Mouse (Mus musculus) testis, adult 2 months (tissue): ENCODE measurements around the gene Srp14. TPM values are rescaled to one million over a fixed set of nuclear protein-coding genes. Genes with fewer than 3 reads are reported as not detected.

Experiments
- H3K27ac ChIP-seq: fragments of 200-500 bp; 2 replicates; pipeline ENCODE4 v1.5.1; 2012; ENCODE audit warnings: low read depth, low read length; ENCODE audit not compliant: control insufficient read depth, insufficient read depth
- H3K27me3 ChIP-seq: fragments of 200-500 bp; 2 replicates; pipeline ENCODE4 v1.6.1; 2012; ENCODE audit warnings: mild to moderate bottlenecking, low read length, moderate library complexity; ENCODE audit not compliant: control insufficient read depth, insufficient read depth
- H3K36me3 ChIP-seq: fragments of 200-500 bp; 2 replicates; pipeline ENCODE4 v1.6.1; 2012; ENCODE audit warnings: mild to moderate bottlenecking, low read length; ENCODE audit not compliant: control insufficient read depth, insufficient read depth
- H3K4me1 ChIP-seq: fragments of 200-500 bp; 2 replicates; pipeline ENCODE4 v1.6.1; 2012; ENCODE audit warnings: low read length; ENCODE audit not compliant: control insufficient read depth, insufficient read depth
- H3K4me3 ChIP-seq: fragments of 200-500 bp; 2 replicates; pipeline ENCODE4 v1.5.1; 2012; ENCODE audit warnings: low read depth, mild to moderate bottlenecking, low read length, moderate library complexity, mixed read lengths; ENCODE audit not compliant: control insufficient read depth
- CTCF ChIP-seq: fragments of 200-500 bp; IDR thresholded peaks from 2 replicates; pipeline ENCODE4 v1.5.1; 2012; ENCODE audit warnings: low read depth, mild to moderate bottlenecking, inconsistent platforms, low read length, moderate library complexity; ENCODE audit not compliant: control insufficient read depth, insufficient read depth, insufficient replicate concordance
- POLR2A ChIP-seq: fragments of 200-500 bp; IDR thresholded peaks from 2 replicates; pipeline ENCODE4 v1.6.1; 2012; ENCODE audit warnings: low read depth, mild to moderate bottlenecking, inconsistent platforms, low read length, moderate library complexity; ENCODE audit not compliant: control insufficient read depth
- polyA plus RNA-seq: library from polyadenylated mRNA; depleted of rRNA; stranded (reverse); fragments of >200 nt; gene quantifications from 2 replicates; pipeline ENCODE4 v1.2.3, GENCODE M21; 2012

The Srp14 gene
- polyA plus RNA-seq, 1 experiment, result 159 TPM

DNA sequence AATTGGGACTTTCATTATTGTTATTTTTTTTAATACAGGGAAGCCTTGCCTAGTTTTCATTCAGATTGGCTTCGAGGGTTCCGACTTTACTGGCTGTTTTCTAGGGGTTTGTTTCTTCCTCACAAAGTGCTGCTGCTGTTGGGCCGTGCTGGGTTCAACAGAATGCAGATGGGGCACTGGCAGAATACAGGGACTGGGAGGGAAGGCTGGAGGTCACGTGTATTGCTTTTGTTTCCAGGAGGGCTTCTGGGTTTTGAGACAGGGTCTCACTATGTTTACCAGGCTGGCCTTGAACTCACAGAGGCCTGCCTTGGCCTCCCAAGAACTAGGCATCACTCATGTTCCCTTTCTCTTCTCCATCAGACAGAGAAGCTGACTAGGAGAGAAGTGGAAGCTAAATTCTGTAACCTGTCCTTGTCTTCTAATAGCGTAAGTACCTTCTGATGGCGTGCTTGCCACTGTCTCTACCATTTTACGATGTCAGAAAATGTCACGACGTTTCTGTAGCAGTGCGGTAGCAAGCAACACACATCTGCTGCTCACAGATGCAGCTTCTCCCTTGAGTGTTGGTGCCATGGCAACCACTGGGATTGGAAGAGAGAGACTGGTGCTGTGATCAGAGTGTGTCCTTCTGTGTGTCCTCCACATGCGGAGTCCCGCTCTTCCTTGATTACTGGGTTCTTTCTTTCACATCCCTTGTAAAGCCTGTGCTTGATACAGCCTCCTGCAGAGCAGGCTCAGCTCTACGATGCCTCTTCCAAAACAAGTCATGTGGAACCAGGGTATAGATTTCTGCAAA is 21.8 kb downstream of the Srp14 start:
- peaks cover 1% of the 10 kb centered on the region; the same call in 1 of the 2 replicates for H3K36me3 ChIP-seq

DNA sequence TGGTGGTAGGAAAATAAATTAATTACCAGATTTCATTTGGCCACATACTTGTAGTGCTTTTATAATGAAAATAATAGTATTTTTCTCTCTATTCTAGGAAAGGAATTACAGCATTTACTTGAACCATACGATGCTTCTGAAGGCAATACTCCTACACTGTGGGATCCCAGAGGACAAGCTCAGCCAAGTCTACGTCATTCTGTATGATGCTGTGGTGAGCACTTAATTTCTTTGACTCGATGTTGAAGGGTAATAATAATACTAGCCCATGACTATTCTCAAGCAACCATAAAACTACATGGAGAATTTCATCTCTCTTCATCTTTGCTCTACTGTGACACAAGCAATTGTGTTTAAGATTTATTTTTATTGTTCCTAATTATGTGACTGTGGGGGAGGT is 22.5 kb downstream of the Srp14 start:
- TF ChIP-seq POLR2A, result no peak
- no peak for TF ChIP-seq CTCF
- Histone ChIP-seq H3K4me1 (no peaks in the 10 kb centered on the region), H3K36me3 (no peaks in the 10 kb centered on the region), H3K27ac (no peak overlapping the region), H3K4me3 (no peak overlapping the region), H3K27me3 (no peaks in the 10 kb centered on the region)

More for the DNA sequence above, 21.8 kb downstream of the Srp14 start:
- H3K4me1 ChIP-seq, result no peaks in the 10 kb centered on the region
- TF ChIP-seq CTCF (no peak), POLR2A (no peak)
- no peaks in the 10 kb centered on the region for H3K27me3 ChIP-seq
- H3K4me3 ChIP-seq, result no peak overlapping the region
- H3K27ac ChIP-seq, result no peak overlapping the region

DNA sequence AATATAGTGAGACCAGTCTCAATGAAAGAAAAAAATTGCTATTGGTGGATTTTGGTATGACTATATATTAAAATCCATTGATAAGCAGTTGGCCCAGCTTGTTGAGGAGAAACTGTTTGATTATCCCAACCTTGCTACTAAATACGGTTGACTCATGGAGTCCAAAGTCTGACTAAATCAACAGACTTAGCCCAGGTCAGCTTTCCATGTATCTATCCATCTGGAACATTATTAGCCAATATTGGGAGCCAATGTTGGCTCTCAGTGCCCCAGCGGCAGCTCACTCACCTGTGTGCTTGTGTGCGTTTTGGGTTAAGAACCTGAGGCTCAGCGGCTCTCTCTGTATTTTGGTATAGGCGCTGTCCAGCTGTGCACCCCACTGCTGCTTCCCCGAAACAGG is 28.5 kb downstream of the Srp14 start:
- H3K27me3 ChIP-seq, result no peaks in the 10 kb centered on the region
- TF ChIP-seq POLR2A, result no peak
- no peak for TF ChIP-seq CTCF
- no peak overlapping the region for H3K4me3 ChIP-seq
- no peaks in the 10 kb centered on the region for H3K36me3 ChIP-seq
- no peak overlapping the region for H3K27ac ChIP-seq
- no peaks in the 10 kb centered on the region for H3K4me1 ChIP-seq

- no peak overlapping the region for H3K4me3 ChIP-seq
- H3K27me3 ChIP-seq, result no peaks in the 10 kb centered on the region
- H3K4me1 ChIP-seq, result no peaks in the 10 kb centered on the region
- no peak overlapping the region for H3K27ac ChIP-seq
- no peaks in the 10 kb centered on the region for H3K36me3 ChIP-seq
- TF ChIP-seq CTCF (no peak), POLR2A (no peak)
Measured at GRCm38 (mm10) chr2:118448181-118448580, 31.3 kb downstream of the Srp14 start.

DNA sequence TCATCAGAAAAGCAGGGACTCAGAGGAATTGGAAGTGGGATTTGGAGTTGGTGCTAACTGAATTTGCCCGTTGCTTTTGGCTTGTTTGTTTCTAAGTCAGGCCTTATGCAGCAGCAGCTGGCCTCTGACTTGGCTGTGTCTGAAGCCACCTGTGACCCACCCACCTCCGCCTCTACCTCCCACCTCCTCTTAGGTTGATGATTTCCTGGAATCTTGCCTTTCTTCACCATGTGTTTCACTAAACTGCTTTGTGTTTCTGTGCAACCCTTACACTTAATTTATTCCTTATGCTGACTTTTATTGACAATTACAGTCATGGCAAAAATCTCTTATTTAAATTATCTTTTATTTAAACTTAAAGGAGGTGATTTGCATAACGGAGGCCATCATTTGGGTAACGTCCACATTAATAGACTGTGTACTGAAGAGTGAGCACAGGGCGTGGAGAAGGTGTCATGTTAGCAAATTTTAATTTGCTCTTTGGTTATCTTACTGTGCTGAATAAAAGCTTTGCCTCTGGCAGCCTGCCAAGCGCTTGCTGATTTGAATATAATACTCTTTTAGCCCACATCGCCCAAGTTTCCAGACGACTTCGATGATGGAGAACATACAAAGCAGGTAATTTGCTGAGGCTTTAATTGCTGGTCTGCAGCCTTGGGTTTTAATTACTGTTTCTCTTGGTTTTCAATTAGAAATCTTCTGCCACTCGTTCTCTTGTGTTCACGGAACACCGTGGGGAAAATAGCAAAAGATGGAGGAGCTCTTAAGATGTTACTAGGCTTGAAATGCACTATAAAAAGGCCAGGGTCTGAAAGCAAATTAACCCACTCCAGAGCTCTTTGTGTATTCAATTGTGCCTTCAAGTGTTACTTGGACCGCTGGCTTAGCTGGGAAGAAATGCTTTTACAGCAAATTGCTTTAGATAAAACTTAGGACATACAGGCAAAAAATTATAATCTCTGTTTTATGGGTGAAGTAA is 33.5 kb downstream of the Srp14 start:
- no peaks in the 10 kb centered on the region for H3K27me3 ChIP-seq
- no peak for TF ChIP-seq CTCF
- TF ChIP-seq POLR2A, result no peak
- H3K4me1 ChIP-seq, result no peaks in the 10 kb centered on the region
- no peak overlapping the region for H3K27ac ChIP-seq
- no peak overlapping the region for H3K4me3 ChIP-seq
- H3K36me3 ChIP-seq, result no peaks in the 10 kb centered on the region

DNA sequence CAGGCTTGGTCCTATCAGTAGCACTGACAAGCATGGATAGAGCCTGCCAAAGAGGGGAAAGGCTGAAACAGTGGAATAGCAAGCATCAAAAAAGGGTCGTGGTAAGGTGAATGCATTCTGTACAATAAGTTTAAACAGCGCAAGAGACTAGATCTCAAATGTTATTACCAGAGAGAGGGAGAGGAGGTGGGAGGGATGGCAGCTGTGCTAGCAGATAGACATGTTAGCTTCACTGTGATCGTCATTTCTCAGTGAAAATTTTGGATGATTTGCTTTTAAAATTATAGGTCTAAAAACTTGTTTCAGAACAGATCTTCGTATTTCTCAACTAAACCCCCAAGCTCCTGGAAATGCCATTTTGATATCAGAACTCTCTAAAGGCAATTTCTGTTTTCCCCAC is 36.8 kb downstream of the Srp14 start:
- no peaks in the 10 kb centered on the region; the same call in 1 of the 2 replicates for H3K4me1 ChIP-seq
- no peak overlapping the region for H3K27ac ChIP-seq
- TF ChIP-seq CTCF (no peak), POLR2A (no peak)
- no peaks in the 10 kb centered on the region for H3K27me3 ChIP-seq
- H3K4me3 ChIP-seq, result no peak overlapping the region
- no peaks in the 10 kb centered on the region for H3K36me3 ChIP-seq

DNA sequence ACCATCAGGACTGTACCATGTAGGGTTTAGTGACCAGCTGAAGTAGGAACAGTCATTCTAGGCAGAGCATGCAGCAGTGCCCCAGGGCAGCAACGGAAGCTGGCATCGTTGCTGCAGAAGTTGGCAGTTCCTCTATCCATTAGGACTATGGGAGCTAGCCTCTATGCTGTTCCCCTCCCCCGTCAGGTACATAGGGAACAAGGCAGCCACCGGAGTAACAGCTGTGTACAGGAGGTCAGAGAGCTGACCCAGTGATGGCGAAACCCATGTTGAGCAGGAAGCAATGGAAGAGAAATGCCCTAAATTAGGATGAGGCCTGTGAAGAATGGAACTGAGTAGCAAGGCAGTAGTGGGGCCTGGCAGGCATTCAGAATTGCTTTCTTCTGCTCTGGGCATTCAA is 37.3 kb downstream of the Srp14 start:
- Histone ChIP-seq H3K36me3 (no peaks in the 10 kb centered on the region), H3K4me1 (no peaks in the 10 kb centered on the region; the same call in 1 of the 2 replicates), H3K4me3 (no peak overlapping the region), H3K27ac (no peak overlapping the region), H3K27me3 (no peaks in the 10 kb centered on the region)
- TF ChIP-seq CTCF (no peak), POLR2A (no peak)
